Mouse (Mus musculus): ENCODE results near the gene Rasgrf1. TPM values are rescaled to one million over a fixed set of nuclear protein-coding genes. Genes with fewer than 3 reads are reported as not detected.

Gene Rasgrf1
- polyA plus RNA-seq, 1 experiment from 2014 or later: 0.05 TPM

DNA sequence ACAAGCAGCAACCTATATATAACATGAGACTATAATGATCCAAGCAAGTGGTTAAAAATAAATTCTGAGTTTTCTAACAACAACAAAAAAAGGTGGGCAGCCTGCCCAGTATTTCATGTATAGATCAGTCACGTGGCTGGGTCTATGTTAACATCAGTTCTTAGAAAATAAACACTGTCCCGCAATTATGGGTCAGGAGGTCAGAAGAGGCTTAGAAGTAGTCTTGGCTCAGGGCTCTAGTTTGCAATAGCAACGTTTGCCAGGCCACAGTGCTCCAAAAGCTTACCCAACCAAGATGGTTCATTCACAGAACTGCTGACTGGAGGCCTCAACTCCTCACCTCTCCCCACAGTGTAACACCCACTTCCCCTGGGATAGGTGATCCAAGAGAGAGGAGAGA is 69.5 kb downstream of the Rasgrf1 start:
- H3K36me3 ChIP-seq (ENCODE audit: insufficient read depth, low read length): no peaks in the 10 kb centered on the region
- no peaks in the 10 kb centered on the region for H3K4me1 ChIP-seq (replicated peaks; ENCODE audit: insufficient read depth, low read length)
- no peak overlapping the region for H3K9ac ChIP-seq (ENCODE audit: low read depth, low read length)
- no peak overlapping the region for H3K4me3 ChIP-seq (replicated peaks; ENCODE audit: low read depth, low read length)
- H3K27me3 ChIP-seq (ENCODE audit: insufficient read depth, low read length): no peaks in the 10 kb centered on the region
- no peaks in the 10 kb centered on the region for H3K9me3 ChIP-seq (replicated peaks; ENCODE audit: low read length)
- no peak for ATAC-seq (replicated peaks; ENCODE audit: low FRiP score, low read depth)
- WGBS: 23% methylated on average over 3 of the region's 3 CpGs
- DNase-seq (ENCODE audit: low spot score): no peak
- no peak for TF ChIP-seq CTCF (IDR thresholded peaks at IDR 0.05; ENCODE audit: low read depth)
- H3K4me2 ChIP-seq (ENCODE audit: low read length): no peak overlapping the region
- H3K27ac ChIP-seq: no peak overlapping the region

DNA sequence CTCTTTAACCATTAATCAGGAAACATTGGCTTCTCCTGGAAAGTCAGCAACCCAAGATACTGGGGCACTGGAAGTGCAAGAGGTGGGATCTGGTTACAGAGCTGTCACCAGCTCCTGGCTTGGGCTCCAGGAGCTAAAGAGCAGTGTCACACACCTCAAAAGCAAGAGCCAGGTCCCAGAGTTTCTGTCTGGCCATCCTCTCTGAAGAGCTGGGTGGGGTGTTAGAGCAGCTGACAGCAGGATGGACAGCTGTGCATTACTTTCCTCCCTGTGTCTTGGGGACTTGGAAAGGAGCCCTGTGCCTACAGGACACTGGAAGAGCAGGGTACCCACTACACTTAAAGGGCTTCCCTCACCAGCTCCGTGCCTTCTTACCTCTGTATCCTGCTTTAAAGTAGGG is 72.5 kb downstream of the Rasgrf1 start:
- H3K4me3 ChIP-seq (replicated peaks; ENCODE audit: low read depth, low read length): no peak overlapping the region
- TF ChIP-seq CTCF (IDR thresholded peaks at IDR 0.05; ENCODE audit: low read depth): no peak
- H3K4me2 ChIP-seq (ENCODE audit: low read length): no peak overlapping the region
- no peaks in the 10 kb centered on the region for H3K9me3 ChIP-seq (replicated peaks; ENCODE audit: low read length)
- no peaks in the 10 kb centered on the region for H3K36me3 ChIP-seq (ENCODE audit: insufficient read depth, low read length)
- H3K27ac ChIP-seq: no peak overlapping the region
- no peak overlapping the region for H3K9ac ChIP-seq (ENCODE audit: low read depth, low read length)
- no peaks in the 10 kb centered on the region for H3K4me1 ChIP-seq (replicated peaks; ENCODE audit: insufficient read depth, low read length)
- 67% methylated on average over 1 of the region's 1 CpGs for WGBS
- no peaks in the 10 kb centered on the region for H3K27me3 ChIP-seq (ENCODE audit: insufficient read depth, low read length)
- ATAC-seq (replicated peaks; ENCODE audit: low FRiP score, low read depth) (no peak), DNase-seq (ENCODE audit: low spot score) (no peak)

DNA sequence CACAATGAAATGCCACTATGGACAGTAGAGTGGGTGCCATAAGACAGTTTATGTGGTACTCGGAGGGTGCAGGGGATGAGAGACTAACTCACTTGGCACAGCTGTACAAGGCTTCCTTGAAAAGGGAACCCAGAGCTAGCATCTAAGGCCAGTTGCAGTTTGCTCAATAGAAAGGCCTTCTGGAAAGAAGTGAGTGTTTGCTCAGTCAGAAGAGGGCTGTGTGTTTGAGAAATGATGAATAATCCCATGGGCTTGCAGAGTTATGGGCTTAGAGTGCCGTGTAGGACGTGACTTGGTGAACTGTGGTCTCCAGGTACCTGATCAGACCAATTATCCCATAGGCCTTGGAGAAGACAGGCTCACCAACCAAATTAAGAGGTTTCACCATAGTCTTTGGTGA is 78.3 kb downstream of the Rasgrf1 start:
- Histone ChIP-seq H3K4me3 (replicated peaks; ENCODE audit: low read depth, low read length) (no peak overlapping the region), H3K9ac (ENCODE audit: low read depth, low read length) (no peak overlapping the region), H3K27ac (no peak overlapping the region), H3K9me3 (replicated peaks; ENCODE audit: low read length) (no peaks in the 10 kb centered on the region), H3K27me3 (ENCODE audit: insufficient read depth, low read length) (no peaks in the 10 kb centered on the region), H3K4me1 (replicated peaks; ENCODE audit: insufficient read depth, low read length) (no peaks in the 10 kb centered on the region), H3K36me3 (ENCODE audit: insufficient read depth, low read length) (no peaks in the 10 kb centered on the region), H3K4me2 (ENCODE audit: low read length) (no peak overlapping the region)
- 86% methylated on average over 3 of the region's 3 CpGs for WGBS
- no peak for ATAC-seq (replicated peaks; ENCODE audit: low FRiP score, low read depth)
- no peak for DNase-seq (ENCODE audit: low spot score)
- TF ChIP-seq CTCF (IDR thresholded peaks at IDR 0.05; ENCODE audit: low read depth): no peak

DNA sequence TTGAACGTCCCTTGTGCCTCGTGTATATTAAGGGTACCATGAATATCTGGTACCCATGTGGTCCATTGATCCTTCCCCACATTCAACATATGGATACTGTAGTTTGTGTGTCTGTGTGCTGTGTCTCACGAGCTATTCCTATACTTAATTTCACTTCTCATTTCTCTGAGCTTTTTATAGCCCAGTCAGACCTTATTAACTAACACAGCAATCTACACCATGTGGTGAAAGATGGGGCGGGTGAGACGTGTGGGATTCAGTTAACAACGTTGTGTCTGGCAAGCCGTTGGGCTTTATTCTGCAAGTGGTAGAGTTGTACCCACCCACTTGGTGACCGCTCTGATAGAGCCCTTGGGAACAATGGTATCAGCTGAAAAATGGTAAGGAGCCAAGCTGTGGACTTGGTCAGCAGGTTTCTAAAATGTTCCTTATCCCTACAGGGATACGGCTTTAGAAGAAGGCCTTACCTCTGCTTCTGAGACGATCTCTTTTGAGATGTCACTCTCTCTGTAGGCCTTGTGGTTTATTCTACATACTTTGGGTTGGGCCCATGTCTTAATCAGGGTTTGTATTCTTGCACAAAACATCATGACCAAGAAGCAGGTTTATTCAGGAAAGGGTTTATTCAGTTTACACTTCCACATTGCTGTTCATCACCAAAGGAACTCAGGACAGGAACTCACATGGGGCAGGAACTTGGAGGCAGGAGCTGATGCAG is 79.3 kb downstream of the Rasgrf1 start:
- ATAC-seq (replicated peaks; ENCODE audit: low FRiP score, low read depth) (no peak), DNase-seq (ENCODE audit: low spot score) (no peak)
- Histone ChIP-seq H3K9ac (ENCODE audit: low read depth, low read length) (no peak overlapping the region), H3K9me3 (replicated peaks; ENCODE audit: low read length) (no peaks in the 10 kb centered on the region), H3K4me3 (replicated peaks; ENCODE audit: low read depth, low read length) (no peak overlapping the region), H3K4me2 (ENCODE audit: low read length) (no peak overlapping the region), H3K4me1 (replicated peaks; ENCODE audit: insufficient read depth, low read length) (no peaks in the 10 kb centered on the region), H3K27ac (no peak overlapping the region), H3K36me3 (ENCODE audit: insufficient read depth, low read length) (no peaks in the 10 kb centered on the region), H3K27me3 (ENCODE audit: insufficient read depth, low read length) (no peaks in the 10 kb centered on the region)
- 88% methylated on average over 10 of the region's 10 CpGs for WGBS
- TF ChIP-seq CTCF (IDR thresholded peaks at IDR 0.05; ENCODE audit: low read depth): no peak

DNA sequence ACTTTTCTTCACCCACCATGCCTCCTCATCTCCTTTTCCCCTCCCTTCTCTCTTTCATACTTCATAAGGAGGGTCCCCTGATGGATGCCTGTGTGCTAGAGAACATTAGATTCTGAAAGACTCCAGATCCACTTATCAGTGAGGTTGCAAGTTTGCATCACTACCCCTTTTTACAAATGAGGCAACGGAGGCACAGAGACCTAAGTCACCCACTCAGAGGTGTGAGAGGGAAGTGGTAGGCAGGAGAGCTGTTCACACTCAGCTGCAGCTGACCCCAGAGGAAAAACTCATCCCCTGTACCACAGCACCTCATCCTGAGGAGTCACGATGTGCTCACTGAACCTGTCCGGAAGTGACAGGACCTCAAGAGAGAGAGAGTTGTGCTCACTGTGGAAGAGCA is 96.7 kb downstream of the Rasgrf1 start:
- no peak overlapping the region for H3K4me2 ChIP-seq (ENCODE audit: low read length)
- no peak for TF ChIP-seq CTCF (IDR thresholded peaks at IDR 0.05; ENCODE audit: low read depth)
- H3K4me3 ChIP-seq (replicated peaks; ENCODE audit: low read depth, low read length): no peak overlapping the region
- H3K9ac ChIP-seq (ENCODE audit: low read depth, low read length): no peak overlapping the region
- WGBS: 81% methylated on average over 3 of the region's 3 CpGs
- no peak for ATAC-seq (replicated peaks; ENCODE audit: low FRiP score, low read depth)
- DNase-seq (ENCODE audit: low spot score): no peak
- no peak overlapping the region for H3K27ac ChIP-seq
- no peaks in the 10 kb centered on the region for H3K9me3 ChIP-seq (replicated peaks; ENCODE audit: low read length)
- no peaks in the 10 kb centered on the region for H3K27me3 ChIP-seq (ENCODE audit: insufficient read depth, low read length)
- no peaks in the 10 kb centered on the region for H3K4me1 ChIP-seq (replicated peaks; ENCODE audit: insufficient read depth, low read length)
- no peaks in the 10 kb centered on the region for H3K36me3 ChIP-seq (ENCODE audit: insufficient read depth, low read length)

DNA sequence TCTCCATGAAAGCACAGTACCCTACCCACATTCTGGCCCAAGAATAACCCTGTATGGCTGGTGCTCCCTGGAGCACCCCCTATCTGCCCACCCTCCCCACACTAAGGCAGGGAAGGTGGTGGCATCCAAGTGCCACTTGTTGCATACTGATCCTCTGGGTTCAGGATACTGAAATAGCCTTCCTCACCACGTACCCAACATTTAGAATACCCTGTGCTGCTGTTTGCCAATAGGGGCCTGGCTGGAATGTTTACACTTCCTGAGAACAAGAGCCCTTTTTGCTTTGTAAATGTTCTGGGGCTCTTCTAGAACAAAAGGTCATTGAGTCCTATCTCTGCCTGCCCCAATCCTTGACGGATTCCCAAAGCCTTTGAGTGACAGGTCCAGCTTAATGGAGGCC is 97.4 kb downstream of the Rasgrf1 start:
- no peaks in the 10 kb centered on the region for H3K27me3 ChIP-seq (ENCODE audit: insufficient read depth, low read length)
- no peaks in the 10 kb centered on the region for H3K4me1 ChIP-seq (replicated peaks; ENCODE audit: insufficient read depth, low read length)
- H3K27ac ChIP-seq: no peak overlapping the region
- DNase-seq (ENCODE audit: low spot score): no peak
- H3K36me3 ChIP-seq (ENCODE audit: insufficient read depth, low read length): no peaks in the 10 kb centered on the region
- WGBS: 39% methylated on average over 2 of the region's 2 CpGs
- H3K4me3 ChIP-seq (replicated peaks; ENCODE audit: low read depth, low read length): no peak overlapping the region
- no peaks in the 10 kb centered on the region for H3K9me3 ChIP-seq (replicated peaks; ENCODE audit: low read length)
- H3K9ac ChIP-seq (ENCODE audit: low read depth, low read length): no peak overlapping the region
- H3K4me2 ChIP-seq (ENCODE audit: low read length): no peak overlapping the region
- TF ChIP-seq CTCF (IDR thresholded peaks at IDR 0.05; ENCODE audit: low read depth): no peak
- ATAC-seq (replicated peaks; ENCODE audit: low FRiP score, low read depth): no peak

DNA sequence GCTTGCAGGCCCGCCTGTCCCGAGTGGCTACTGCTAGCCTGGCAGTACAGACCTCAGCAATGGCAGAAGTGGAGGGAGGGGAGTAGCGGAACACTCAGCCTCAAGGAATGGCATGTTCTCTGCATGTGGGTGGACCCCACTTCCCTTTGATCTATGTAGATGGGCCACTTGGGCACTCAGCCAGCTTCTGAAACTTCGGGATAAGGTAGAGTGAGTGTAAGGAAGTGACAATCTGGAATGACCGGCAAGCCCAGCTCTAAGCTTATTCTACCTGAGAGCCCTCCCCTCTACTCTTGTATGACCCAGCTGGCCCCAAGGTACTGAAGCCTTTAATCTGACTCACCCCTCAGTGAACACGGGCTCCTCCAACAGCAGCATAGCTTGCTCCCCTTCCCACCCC is 98.4 kb downstream of the Rasgrf1 start:
- Histone ChIP-seq H3K27ac (no peak overlapping the region), H3K9ac (ENCODE audit: low read depth, low read length) (no peak overlapping the region), H3K9me3 (replicated peaks; ENCODE audit: low read length) (no peaks in the 10 kb centered on the region), H3K36me3 (ENCODE audit: insufficient read depth, low read length) (no peaks in the 10 kb centered on the region), H3K4me1 (replicated peaks; ENCODE audit: insufficient read depth, low read length) (no peaks in the 10 kb centered on the region), H3K4me3 (replicated peaks; ENCODE audit: low read depth, low read length) (no peak overlapping the region), H3K27me3 (ENCODE audit: insufficient read depth, low read length) (no peaks in the 10 kb centered on the region), H3K4me2 (ENCODE audit: low read length) (no peak overlapping the region)
- ATAC-seq (replicated peaks; ENCODE audit: low FRiP score, low read depth) (peak; percentile 65; the same call in 1 of the 2 replicates), DNase-seq (ENCODE audit: low spot score) (peak; percentile 9)
- WGBS: 61% methylated on average over 6 of the region's 6 CpGs
- no peak for TF ChIP-seq CTCF (IDR thresholded peaks at IDR 0.05; ENCODE audit: low read depth)
